Mouse (Mus musculus) brain, embryonic 18.5 days (tissue): ENCODE measurements around the gene Dpp7.

Experiments used
- DNase-seq: peaks from one replicate; pipeline ENCODE4 v3.0.0-alpha.2; 2012; ENCODE audit warnings: low read depth, low spot score

Gene Dpp7

DNA sequence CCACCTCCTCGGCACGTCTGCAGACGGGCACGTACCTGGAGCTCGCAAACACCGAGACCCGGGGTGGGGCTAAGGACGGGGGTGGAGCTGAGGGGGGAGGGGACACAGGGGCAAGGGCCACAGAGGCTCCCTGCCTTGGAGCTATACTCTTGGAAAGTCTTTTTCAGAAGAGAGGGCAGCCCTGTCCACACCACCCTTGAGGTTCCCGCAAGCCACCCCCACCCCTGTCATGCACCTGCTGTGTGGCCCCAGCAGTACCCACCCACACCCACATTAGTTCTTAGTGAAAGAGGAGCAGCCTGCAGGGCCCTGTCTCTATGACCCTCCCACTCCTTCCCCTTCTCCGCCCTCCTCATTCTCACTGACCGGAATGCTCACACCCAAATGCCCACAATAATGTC, 44.7 kb downstream of the Dpp7 start:
- no peak for DNase-seq

DNA sequence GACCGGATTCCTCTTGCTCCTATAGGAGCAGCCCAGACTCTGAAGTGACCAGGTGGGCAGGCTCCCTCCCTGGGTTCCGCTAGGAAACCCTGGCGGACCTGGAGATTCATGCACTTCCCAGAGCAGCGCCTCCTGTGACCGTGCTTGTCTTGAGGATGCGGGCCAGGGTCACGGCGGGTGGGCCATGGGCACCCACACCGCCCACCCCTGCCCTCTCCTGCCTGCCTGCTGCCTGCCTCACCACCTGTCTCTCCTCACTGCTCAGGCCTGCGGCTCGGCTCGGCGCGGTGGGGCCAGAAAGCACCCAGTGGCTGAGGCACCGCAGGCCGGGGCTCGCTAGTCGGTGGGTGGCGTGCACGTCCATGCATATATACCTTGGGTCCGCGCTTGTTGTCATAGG, 45.2 kb downstream of the Dpp7 start:
- no peak for DNase-seq

DNA sequence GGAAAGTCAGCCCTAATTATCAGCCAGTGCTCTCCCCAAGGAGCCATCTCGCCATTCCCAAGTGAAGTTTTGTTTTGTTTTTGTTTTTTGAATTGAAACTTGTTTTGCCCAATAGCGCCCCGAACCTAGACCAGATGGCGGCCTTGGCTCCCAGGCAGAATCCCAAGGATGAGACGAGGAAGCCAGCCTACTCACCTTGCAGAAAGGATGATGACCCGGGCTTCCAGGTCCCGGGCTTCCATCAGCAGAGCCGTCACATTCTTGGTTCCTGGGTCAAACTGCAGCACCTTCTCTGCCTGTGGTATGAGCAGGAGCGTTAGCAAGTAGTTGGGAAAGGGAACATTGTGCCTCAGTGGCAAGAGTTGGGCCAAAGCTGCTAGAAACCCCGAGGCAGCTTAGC, 46.0 kb downstream of the Dpp7 start:
- no peak for DNase-seq

DNA sequence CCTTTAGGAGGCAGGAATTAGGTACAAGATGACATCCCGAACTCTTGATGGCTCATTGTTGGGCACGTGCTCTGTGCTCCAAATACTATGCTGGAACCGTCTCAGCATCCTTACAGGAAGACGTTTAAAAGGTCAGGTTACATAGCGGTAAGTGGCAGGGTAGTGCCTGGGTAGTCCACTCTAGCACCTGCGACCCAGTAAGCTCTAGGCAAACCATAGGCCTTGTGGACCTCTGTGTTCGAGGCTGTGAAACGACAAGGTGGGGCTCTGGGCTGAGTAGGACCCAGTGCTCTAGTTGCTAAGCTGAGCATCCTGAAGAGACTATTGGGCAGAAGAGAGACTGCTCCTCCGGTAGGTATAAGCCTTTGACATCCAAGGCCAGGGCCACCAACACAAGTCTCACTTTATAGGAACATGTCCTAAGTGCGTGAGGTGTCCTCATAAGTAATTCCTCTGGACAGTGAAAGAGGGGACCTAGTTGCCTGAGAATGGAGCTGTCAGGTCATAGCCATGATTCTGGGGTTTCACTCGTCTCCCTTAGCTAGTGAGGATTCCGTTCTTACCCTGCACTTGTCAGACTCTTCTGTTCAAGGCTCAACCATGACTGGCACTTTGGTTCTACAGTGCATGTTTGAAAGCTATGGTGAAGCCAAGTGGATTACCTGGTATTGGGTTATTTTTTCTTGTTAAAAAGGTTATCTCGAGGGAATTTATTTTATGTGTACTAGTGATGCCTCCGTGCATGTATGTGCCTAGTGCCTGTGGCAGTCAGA, 50.4 kb downstream of the Dpp7 start:
- DNase-seq: no peak

DNA sequence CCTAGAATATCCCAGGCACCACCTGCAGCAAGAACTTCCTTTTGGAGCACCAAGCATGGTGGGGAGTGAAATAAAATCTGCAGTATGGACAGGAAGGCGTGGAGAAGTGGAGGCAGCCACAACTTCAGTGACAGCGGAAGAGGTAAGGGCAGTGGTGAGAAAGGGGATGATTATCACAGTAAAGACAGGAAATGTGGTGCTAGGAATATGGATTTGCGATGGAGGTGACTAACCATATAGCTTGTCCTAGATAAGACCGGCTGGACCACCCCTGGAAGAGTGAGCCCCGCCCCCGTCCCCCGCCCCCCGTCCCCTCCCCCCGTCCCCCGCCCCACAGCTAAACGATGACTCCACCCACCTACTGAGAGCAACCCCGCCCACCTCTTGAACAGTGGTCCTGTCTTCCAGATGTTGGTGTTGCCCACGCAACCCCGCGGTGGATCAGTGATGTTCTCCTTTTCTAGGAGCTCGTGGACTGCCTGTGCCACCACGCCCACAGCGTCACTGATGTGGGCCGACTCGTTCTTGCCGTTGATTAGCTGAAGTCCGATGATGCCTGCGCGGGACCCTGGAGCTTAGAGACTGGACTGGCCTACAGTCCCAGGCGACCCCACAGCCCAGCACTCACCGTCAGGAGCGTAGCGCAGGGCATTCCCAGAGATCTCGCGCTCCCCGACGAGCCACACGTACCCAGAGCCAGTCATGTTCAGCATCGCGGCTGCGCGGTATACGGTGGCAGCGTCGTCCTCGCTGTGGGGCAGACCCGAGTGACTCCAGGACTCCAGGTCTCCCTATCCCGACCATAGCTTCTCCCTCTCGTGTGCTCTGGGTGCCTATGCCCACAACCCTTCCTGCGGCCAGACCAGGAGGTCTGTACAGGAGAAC, 51.3 kb downstream of the Dpp7 start:
- DNase-seq: no peak

DNA sequence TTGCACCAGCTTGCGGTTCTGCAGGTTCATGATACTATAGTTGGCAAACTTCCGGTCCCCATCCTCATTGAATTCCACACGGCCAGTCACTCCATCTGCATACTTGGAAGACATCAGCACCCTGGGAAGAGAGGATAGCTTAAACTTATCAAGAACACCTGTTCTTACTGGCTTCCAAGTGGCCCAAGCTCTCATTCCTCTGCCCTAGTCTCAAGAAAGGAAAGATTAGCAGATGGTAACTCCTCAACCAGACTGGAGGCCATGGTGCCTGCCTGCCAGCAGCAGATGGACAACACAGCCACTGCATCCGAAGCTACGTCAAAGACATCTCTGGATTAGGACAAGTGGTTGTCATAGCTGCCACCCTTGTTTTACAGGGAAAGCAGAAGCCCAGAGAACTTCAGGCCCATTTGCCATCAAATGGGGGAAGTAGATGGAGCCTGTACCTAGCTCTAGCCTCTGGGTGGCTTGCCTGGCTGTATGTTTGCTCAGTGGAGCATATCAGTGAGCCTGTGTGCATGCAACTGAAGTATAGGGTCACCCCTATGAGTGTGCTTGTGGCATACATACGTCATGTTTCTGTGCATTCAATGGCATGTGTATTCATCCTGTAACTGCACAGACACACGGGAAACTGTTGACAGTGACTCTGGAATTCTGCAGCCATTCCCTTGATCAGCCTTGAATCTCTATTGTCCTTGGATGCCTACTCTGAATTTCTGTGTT, 52.1 kb downstream of the Dpp7 start:
- DNase-seq: no peak

DNA sequence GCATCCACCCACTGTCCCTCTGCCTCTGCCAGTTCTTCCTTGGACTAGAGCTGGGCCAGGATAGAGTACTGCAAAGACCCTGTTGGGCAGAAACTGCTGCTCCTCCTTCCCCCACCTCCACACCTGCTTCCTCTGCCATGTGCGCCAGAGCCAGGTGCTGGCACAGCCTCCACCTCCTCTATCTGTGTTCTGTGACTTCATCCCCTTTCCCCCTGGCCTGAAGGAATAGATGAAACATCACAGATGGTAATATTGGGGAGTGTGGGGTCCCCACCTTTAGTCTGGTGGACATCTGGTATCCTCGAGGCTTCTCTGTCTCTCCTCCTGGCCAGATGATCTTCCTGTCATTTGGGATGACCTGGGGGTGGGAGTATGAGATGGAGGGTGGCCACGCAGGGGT, 52.7 kb downstream of the Dpp7 start:
- DNase-seq: no peak
